Mouse (Mus musculus) heart, postnatal 4 days (tissue): ENCODE measurements around the gene Nmnat2. TPM values are rescaled to one million over a fixed set of nuclear protein-coding genes. Genes with fewer than 3 reads are reported as not detected.

ENCODE experiments used
- DNase-seq: peaks from one replicate; pipeline ENCODE4 v3.0.0; 2021
- total RNA-seq, 2 experiments: library from RNA; stranded (reverse); gene quantifications; 2 replicates each; pipeline ENCODE4 v1.2.3; 2021

The Nmnat2 gene
- total RNA-seq, 2 experiments from 2014 or later: 1.2 to 1.5 TPM

GRCm38 (mm10) chr1:153021034-153021638 lies 66.3 kb downstream of the Nmnat2 start:
- DNase-seq: no peak

- DNase-seq: no peak
Observed at GRCm38 (mm10) chr1:153023018-153023417, 68.2 kb downstream of the Nmnat2 start.

- DNase-seq: no peak
Observed at GRCm38 (mm10) chr1:153023875-153024274, 69.1 kb downstream of the Nmnat2 start.

- no peak for DNase-seq
Observed at GRCm38 (mm10) chr1:153024453-153024852, 69.7 kb downstream of the Nmnat2 start.

GRCm38 (mm10) chr1:153031345-153031744 lies 76.6 kb downstream of the Nmnat2 start:
- DNase-seq: no peak

GRCm38 (mm10) chr1:153031954-153032353 lies 77.2 kb downstream of the Nmnat2 start:
- DNase-seq: no peak

GRCm38 (mm10) chr1:153033145-153033908 lies 78.5 kb downstream of the Nmnat2 start:
- DNase-seq: no peak

GRCm38 (mm10) chr1:153034064-153034463 lies 79.3 kb downstream of the Nmnat2 start:
- DNase-seq: no peak

GRCm38 (mm10) chr1:153035328-153035944 lies 80.6 kb downstream of the Nmnat2 start:
- peak; percentile 63 for DNase-seq

- no peak for DNase-seq
Observed at GRCm38 (mm10) chr1:153037353-153038345, 82.9 kb downstream of the Nmnat2 start.

- DNase-seq: peak; percentile 20
Observed at GRCm38 (mm10) chr1:153040091-153040490, 85.3 kb downstream of the Nmnat2 start.

- DNase-seq: no peak
Observed at GRCm38 (mm10) chr1:153041046-153041445, 86.3 kb downstream of the Nmnat2 start.

- DNase-seq: no peak
Observed at GRCm38 (mm10) chr1:153042318-153042717, 87.5 kb downstream of the Nmnat2 start.

GRCm38 (mm10) chr1:153043332-153043731 lies 88.5 kb downstream of the Nmnat2 start:
- DNase-seq: no peak

- no peak for DNase-seq
Observed at GRCm38 (mm10) chr1:153045368-153045767, 90.6 kb downstream of the Nmnat2 start.

GRCm38 (mm10) chr1:153048147-153048878 lies 93.5 kb downstream of the Nmnat2 start:
- peak; percentile 71 for DNase-seq

- no peak for DNase-seq
Observed at GRCm38 (mm10) chr1:153049451-153049850, 94.7 kb downstream of the Nmnat2 start.

GRCm38 (mm10) chr1:153051474-153051873 lies 96.7 kb downstream of the Nmnat2 start:
- no peak for DNase-seq

- DNase-seq: no peak
Observed at GRCm38 (mm10) chr1:153053619-153054018, 98.8 kb downstream of the Nmnat2 start.

- peak; percentile 41 for DNase-seq
Observed at GRCm38 (mm10) chr1:153054112-153054821, 99.5 kb downstream of the Nmnat2 start.

GRCm38 (mm10) chr1:153058290-153058689 lies 103.5 kb downstream of the Nmnat2 start:
- DNase-seq: no peak
